Mouse (Mus musculus): Measurements from ENCODE around the gene Pgp.
A peak's percentile ranks its signal among the peaks of the same experiment; 100 is the strongest.
"Not testable (repeated sequence)": the region's sequence is repeated elsewhere in the genome, so short reads cannot be mapped to it uniquely, and the experiment has no call there.

Pgp gene

GRCm38 (mm10) chr17:24469910-24470602, at the start of gene Pgp, which contains the start of gene E4f1:
TSS of gene Pgp (plus strand) at chr17:24470392.
TSS of gene E4f1 (minus strand) at chr17:24470313.
- peak; percentile 97 to 98 for DNase-seq (ENCODE audit: low spot score in 2 of 2)

- no peak for DNase-seq (ENCODE audit: low spot score in 2 of 2)
Observed at GRCm38 (mm10) chr17:24423114-24423513, 47.1 kb upstream of the Pgp start.

- DNase-seq (ENCODE audit: low spot score in 2 of 2) = no peak
Observed at GRCm38 (mm10) chr17:24424489-24424888, 45.7 kb upstream of the Pgp start.

DNA sequence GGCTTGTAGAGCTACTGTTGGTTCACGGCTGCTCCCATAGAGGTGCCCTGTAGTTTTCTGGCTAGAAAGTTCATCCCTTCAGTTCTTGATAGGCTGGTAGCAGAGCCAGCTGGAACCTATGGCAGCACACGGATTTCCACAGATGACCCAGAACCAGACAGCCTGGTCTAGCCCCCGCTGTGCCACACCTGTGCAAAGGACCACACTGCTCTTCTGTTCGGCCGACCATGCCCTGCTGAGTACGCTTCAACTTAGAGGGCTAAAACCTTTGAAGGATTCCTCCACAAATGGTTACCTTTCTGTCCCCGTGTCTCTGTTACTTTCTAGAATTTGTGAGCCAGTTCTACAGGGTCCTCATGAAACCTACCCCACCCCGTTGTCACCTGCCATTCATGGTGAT, 44.9 kb upstream of the Pgp start:
- not testable (repeated sequence) for DNase-seq (ENCODE audit: low spot score in 2 of 2)

- no peak for DNase-seq (ENCODE audit: low spot score in 2 of 2)
Observed at GRCm38 (mm10) chr17:24425905-24426304, 44.3 kb upstream of the Pgp start.

DNA sequence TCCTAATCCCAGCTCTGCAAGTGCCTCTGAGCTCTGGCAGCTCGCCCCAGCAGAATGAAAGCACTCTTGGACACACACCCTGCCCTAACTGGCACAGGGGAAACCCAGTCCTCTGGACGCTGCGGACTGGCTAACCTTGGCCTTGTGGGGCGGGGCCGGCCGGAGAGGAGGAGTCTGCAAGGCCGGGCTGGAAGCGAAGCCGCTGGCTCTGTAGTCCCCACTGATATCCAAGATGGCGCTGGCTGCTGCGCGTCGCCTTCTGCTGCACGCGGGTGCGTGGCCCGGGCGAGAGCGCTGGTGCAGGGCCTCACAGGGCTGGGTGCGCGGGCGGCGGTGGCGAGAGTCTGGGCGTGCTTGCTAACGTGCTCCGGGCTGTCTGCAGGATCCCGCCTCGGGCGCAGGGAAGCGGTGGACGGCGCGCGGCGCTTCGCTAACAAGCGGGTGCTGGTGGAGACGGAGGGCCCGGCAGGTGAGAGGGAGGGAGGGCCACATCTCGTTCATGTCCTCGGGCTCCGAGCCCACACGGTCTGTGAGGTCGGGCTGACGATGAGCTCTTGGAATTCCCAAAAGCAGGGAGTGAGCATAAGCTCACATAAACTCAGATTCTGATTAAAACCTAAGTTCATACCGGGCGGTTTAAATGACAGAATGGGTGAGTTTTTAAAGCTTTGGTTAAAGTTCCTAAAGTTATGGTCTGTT, 43.6 kb upstream of the Pgp start, which contains the start of gene Eci1:
Gene Eci1 (plus strand): TSS at position 171 of the 699 bp plus-strand sequence.
- DNase-seq (ENCODE audit: low spot score in 2 of 2) = peak; percentile 38 to 46

DNA sequence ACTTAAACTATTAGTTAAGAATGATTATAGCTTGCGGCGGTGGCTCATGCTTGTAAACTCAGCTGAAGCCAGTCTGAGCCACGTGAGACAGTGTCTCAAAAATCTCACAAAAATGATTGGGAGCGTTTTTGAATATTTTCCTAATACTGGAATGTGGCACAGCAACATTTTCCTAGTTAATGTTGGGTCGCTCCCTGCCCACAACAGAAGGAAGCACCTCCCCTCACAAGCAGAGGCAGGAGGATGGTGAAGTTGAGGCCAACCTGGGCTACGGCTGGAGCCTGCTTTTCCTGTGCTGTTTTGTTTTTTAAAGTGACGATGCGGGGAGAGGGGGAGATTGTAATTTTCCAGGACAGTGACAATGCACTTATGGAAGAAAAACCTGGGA, 43.0 kb upstream of the Pgp start:
- no peak for DNase-seq (ENCODE audit: low spot score in 2 of 2)

DNA sequence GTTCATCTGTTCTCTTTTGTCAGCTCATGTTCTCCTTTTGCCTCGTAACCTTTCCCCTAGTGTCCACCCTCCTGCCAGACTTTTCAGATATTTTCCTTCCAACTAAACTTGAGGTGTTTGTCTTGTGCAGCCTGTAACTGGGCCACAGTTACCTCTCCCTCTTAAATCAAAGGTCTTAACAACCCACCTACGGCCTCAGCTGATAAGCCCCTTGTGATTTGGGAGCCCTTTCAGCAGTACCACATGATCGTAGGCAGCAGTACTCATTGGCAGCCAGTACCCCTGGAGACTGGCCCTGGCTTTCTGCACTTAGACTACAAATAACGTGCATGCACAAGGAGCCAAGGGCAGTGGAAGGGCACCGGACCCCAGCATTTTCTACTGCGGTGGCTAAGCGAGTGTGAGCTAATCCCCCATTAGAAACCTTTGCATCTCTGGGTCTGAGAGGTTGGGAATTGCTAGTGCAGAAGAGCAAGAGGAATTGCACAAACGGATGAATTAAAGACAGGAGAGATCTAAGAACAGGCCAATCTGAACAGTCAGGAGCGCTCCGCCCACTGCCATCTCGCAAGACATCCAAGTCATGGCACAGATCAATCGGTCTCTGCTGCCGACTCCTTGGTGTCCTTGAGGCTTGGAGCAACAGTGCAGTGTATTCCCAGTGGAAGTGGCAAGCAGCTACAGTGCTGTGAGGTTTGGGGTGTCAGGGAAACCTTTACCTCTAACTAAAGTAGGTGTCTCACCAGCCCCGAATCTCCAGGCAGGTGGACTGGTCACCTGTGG, 40.8 kb upstream of the Pgp start:
- DNase-seq (ENCODE audit: low spot score in 2 of 2) = no peak

GRCm38 (mm10) chr17:24437016-24437415, 33.2 kb upstream of the Pgp start:
- peak in 1 of 2 experiments; percentile 48 for DNase-seq (ENCODE audit: low spot score in 2 of 2)

- DNase-seq (ENCODE audit: low spot score in 2 of 2) = no peak
Observed at GRCm38 (mm10) chr17:24440377-24440776, 29.8 kb upstream of the Pgp start.

- no peak for DNase-seq (ENCODE audit: low spot score in 2 of 2)
Observed at GRCm38 (mm10) chr17:24441148-24441547, 29.0 kb upstream of the Pgp start.

DNA sequence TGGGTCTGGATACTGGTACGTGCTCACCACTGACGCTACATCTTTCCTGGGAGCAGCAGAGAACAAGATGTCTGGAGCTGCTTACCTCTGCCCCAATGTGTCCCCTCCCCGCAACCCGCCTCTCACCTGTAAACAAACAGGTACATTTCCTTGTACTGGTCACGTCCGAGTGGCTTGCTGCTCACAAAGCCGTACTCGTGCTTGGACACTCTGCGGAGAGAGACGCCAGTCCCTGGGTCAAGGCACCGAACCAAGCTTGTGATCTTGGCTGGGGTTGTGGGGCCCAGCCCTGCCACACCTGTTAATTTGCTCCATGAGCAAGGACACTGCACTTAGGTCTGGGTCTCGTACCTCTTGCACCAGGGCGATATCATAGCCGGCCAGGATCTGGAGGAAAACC, 28.1 kb upstream of the Pgp start:
- DNase-seq (ENCODE audit: low spot score in 2 of 2) = no peak

DNA sequence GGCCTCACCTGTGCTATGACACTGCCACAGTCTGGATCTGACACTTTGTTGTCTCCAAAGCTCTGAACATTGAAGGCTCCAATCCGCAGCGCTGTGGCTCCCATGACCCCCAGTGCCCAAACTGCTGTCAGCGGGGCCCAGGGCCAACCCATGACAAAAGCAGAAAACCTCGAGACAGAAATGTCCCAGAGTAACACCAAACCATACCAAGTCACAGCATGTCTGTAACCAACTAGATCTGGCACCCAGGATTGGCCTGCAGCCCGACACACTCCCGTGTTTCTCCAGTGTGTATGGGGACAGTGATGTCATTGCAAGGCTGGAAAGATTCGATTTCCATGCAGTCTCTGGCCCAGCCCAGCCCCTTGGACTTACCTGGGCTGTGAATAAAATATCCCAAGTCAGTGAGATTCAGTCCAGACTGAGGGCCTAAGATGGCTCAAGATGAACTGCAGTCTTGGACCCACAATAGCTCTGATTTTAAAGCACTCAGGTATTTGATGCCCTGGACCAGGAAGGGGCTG, 27.5 kb upstream of the Pgp start, which contains the start of gene Dnase1l2:
Gene Dnase1l2 (minus strand): TSS at position 474 of the 524 bp plus-strand sequence.
- DNase-seq (ENCODE audit: low spot score in 2 of 2) = no peak

- DNase-seq (ENCODE audit: low spot score in 2 of 2) = no peak
Observed at GRCm38 (mm10) chr17:24443409-24443808, 26.8 kb upstream of the Pgp start.

DNA sequence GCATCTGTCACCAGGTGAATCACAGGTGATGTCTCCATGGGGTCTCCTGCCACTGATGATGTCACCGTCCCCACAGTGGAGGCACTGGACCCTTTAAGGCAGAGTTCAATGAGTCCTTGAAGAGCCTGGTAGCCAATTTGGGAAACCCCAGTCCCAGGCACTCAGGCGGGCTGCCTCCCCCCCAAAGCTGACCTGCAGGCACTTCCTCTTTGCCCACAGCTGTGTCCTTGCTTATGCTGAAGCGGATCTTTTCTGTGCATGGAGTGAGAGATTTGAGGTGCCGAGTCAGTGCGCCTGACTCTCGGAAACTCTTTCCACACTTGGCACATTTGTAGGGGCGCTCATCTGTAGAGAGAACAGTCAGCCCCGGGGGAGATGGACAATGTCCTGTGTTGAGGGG, 23.6 kb upstream of the Pgp start:
- no peak for DNase-seq (ENCODE audit: low spot score in 2 of 2)

DNA sequence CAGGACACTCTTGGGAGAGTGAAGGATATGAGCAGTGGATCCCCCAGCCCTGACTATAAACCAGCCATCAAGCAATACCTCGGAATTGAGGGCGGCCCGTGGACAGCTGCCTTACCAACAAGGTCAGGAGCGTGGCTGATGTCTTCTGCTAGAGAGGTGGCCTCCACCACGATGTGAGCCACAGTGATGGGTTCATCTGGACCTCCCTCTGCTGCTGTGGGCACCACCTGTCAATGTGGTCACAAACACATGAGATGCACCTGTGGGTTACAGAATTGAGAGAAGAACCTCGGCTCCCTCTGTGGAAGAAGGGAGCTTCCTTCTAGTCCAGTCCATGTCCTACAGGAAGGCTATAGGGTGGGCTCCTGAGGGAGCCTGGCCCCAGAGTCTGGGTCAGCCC, 20.7 kb upstream of the Pgp start:
- no peak for DNase-seq (ENCODE audit: low spot score in 2 of 2)

DNA sequence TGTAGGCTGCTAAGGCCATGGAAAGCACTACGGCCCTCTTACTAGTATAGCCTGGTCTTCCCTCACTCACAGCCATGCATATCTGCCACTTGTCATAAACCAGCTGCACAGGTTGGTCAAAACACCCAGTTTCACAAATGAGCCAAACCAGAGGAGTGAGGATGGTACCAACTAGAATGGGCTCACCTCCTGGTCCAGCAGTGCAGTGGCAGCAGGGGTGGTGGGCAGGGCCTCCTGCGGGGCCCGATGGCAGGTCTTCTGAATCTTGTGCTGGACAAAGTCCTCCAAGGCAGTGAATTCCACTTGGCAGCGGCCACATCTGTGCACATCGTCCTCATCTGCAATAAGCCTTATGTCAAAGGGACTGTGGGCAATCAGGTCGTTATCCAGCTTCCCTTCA, 19.0 kb upstream of the Pgp start:
- DNase-seq (ENCODE audit: low spot score in 2 of 2) = no peak

- no peak for DNase-seq (ENCODE audit: low spot score in 2 of 2)
Observed at GRCm38 (mm10) chr17:24453372-24453771, 16.8 kb upstream of the Pgp start.

DNA sequence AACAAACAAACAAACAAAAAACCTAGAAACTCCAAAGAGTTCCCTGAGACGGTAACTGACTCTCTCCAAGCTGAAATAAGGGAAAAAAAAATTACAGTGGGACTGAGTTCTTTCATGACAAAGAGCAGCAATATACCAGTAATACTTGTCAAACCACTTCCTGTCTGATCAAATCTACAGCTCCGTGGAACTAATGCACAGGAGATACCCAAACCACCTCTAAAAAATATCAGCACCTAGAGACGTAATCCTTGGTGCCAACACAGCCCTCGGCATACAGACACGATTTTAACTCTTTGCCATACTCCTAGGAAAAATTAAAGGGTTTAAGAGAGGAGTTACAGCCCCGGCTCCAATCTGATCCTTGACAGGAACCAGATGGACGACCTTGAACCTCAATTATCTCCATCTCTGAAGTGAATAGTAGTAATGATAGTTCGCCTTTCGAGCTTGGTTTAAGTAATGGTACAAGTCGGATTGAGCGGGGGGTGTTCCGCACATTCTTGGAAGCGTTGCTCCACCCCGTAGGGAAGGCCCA, 15.9 kb upstream of the Pgp start:
- DNase-seq (ENCODE audit: low spot score in 2 of 2) = no peak

DNA sequence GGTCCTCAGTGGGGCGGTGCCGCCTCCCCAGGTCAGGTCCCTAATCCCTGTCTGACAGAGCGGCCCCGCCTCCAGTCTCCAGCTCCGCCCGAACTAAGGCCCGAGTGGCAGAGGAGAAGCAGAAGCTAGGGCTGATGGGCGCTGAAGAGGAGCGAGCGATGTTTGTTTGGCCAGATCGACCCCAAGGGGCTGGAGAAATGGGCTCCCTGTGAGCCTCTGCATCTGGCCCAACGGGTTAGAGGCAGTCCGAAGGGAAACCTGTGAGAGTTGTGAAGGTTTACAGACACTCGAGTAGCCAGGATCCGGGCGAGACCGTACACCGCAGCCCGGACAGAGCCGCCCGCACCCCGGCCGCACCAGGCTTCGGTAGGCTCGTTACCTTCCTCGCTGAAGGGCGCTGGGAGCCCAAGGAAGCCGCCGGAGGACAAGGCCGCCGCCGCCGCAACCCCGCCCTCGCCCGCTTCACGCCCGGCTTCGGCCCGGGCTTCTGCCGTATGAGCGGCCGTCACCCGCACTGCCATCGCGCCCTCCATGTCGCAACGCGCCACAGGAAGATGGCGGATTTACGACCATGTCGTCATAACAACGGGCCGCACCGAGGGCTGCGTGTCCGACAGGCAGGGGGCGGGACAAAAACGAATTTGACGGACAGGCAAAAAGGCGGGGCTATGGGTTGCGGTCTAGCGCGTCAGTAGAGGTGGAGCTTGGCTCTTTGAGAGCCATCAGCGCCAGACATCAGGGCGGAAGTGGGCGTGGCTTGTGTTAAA, 15.3 kb upstream of the Pgp start:
- DNase-seq (ENCODE audit: low spot score in 2 of 2) = peak; percentile 99

Measured in thymus, postnatal 10 days (tissue).